Mouse (Mus musculus): ENCODE data around the gene Krtap3-2. TPM values are rescaled to one million over a fixed set of nuclear protein-coding genes. Genes with fewer than 3 reads are reported as not detected.

Gene Krtap3-2
- polyA plus RNA-seq, 1 experiment from 2014 or later = not detected

GRCm38 (mm10) chr11:99574106-99574505 lies 17.5 kb upstream of the Krtap3-2 start:
- H3K9ac ChIP-seq (replicated peaks; ENCODE audit: low read depth, low read length) = no peak overlapping the region
- H3K4me3 ChIP-seq (ENCODE audit: low read depth, low read length) = no peak overlapping the region
- no peaks in the 10 kb centered on the region for H3K36me3 ChIP-seq (ENCODE audit: control insufficient read depth, insufficient read depth, low read length)
- ATAC-seq (ENCODE audit: insufficient number of reproducible peaks, insufficient read depth, low FRiP score, low read depth) = peak; percentile 65; the same call in 1 of the 2 replicates
- WGBS = 3% methylated on average over 7 of the region's 7 CpGs
- H3K9me3 ChIP-seq (ENCODE audit: control insufficient read depth, low read depth, low read length) = no peaks in the 10 kb centered on the region
- no peaks in the 10 kb centered on the region for H3K27me3 ChIP-seq (ENCODE audit: control insufficient read depth, insufficient read depth, low read length)
- H3K4me1 ChIP-seq (ENCODE audit: control insufficient read depth, insufficient read depth, low read length) = no peaks in the 10 kb centered on the region
- H3K4me2 ChIP-seq (replicated peaks; ENCODE audit: low read depth, low read length) = peak overlapping the region; percentile 30; the same call in 1 of the 2 replicates
- no peak overlapping the region for H3K27ac ChIP-seq (ENCODE audit: low read length)

DNA sequence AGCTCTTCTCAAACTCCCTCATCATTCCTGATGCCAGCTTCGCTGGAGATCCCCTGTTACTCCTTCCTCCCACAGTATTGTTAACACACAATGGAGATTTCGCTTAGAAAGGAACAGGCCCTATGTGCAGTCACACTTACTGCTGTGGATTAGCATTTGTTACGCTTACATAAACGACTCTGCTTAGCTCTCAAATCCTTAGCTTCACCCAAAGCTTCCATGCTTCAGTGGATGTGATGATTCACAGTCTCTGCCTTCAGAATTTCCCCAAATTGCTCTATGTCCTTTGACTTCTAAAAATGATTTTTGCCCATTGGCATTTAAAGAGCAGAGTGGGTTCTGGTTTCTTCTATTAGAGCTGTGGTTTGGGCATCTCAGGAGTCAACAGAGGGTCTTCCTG lies 16.5 kb upstream of the Krtap3-2 start:
- H3K27me3 ChIP-seq (ENCODE audit: control insufficient read depth, insufficient read depth, low read length) = no peaks in the 10 kb centered on the region
- H3K27ac ChIP-seq (ENCODE audit: low read length) = no peak overlapping the region
- H3K4me1 ChIP-seq (ENCODE audit: control insufficient read depth, insufficient read depth, low read length) = no peaks in the 10 kb centered on the region
- no peaks in the 10 kb centered on the region for H3K36me3 ChIP-seq (ENCODE audit: control insufficient read depth, insufficient read depth, low read length)
- H3K9ac ChIP-seq (replicated peaks; ENCODE audit: low read depth, low read length) = no peak overlapping the region
- WGBS = 58% methylated on average over 4 of the region's 4 CpGs
- ATAC-seq (ENCODE audit: insufficient number of reproducible peaks, insufficient read depth, low FRiP score, low read depth) = no peak
- H3K9me3 ChIP-seq (ENCODE audit: control insufficient read depth, low read depth, low read length) = no peaks in the 10 kb centered on the region
- no peak overlapping the region for H3K4me3 ChIP-seq (ENCODE audit: low read depth, low read length)
- H3K4me2 ChIP-seq (replicated peaks; ENCODE audit: low read depth, low read length) = no peak overlapping the region

DNA sequence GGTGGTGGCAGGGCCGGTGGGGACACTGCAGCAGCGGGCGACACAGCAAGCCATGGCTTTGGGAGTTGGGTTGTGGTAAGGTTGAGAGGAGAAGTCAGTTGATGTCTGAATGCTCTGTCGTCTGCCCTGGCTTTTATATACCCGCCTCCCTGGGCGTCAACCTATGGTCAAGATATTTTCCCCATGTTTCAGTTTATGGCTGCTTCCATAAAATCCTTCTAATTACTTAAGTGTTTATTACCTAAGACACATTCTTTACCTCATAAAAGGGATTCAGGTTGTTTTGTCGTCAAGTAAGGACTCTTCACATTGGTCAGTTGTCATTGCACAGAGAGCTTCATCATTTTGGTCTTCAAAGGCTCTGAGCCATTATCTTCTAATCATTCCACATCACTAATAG lies 9.9 kb upstream of the Krtap3-2 start, which contains the start of gene Krtap3-1:
Gene Krtap3-1, minus strand, starts transcription at position 101 of the 400 bp plus-strand sequence.
- Histone ChIP-seq H3K4me1 (ENCODE audit: control insufficient read depth, insufficient read depth, low read length) (no peaks in the 10 kb centered on the region), H3K27ac (ENCODE audit: low read length) (no peak within 1 kb of the TSS), H3K4me2 (replicated peaks; ENCODE audit: low read depth, low read length) (no peak within 1 kb of the TSS), H3K9ac (replicated peaks; ENCODE audit: low read depth, low read length) (no peak within 1 kb of the TSS), H3K4me3 (ENCODE audit: low read depth, low read length) (no peak within 1 kb of the TSS), H3K36me3 (ENCODE audit: control insufficient read depth, insufficient read depth, low read length) (no peaks in the 10 kb centered on the region), H3K27me3 (ENCODE audit: control insufficient read depth, insufficient read depth, low read length) (no peaks in the 10 kb centered on the region), H3K9me3 (ENCODE audit: control insufficient read depth, low read depth, low read length) (no peaks in the 10 kb centered on the region)
- no peak for ATAC-seq (ENCODE audit: insufficient number of reproducible peaks, insufficient read depth, low FRiP score, low read depth)
- WGBS = 93% methylated on average over 7 of the region's 7 CpGs

- Histone ChIP-seq H3K4me2 (replicated peaks; ENCODE audit: low read depth, low read length) (no peak overlapping the region), H3K4me3 (ENCODE audit: low read depth, low read length) (no peak overlapping the region), H3K27ac (ENCODE audit: low read length) (no peak overlapping the region), H3K9ac (replicated peaks; ENCODE audit: low read depth, low read length) (no peak overlapping the region), H3K36me3 (ENCODE audit: control insufficient read depth, insufficient read depth, low read length) (no peaks in the 10 kb centered on the region), H3K4me1 (ENCODE audit: control insufficient read depth, insufficient read depth, low read length) (no peaks in the 10 kb centered on the region), H3K9me3 (ENCODE audit: control insufficient read depth, low read depth, low read length) (no peaks in the 10 kb centered on the region), H3K27me3 (ENCODE audit: control insufficient read depth, insufficient read depth, low read length) (no peaks in the 10 kb centered on the region)
- no peak for ATAC-seq (ENCODE audit: insufficient number of reproducible peaks, insufficient read depth, low FRiP score, low read depth)
- 83% methylated on average over 6 of the region's 6 CpGs for WGBS
Measured at GRCm38 (mm10) chr11:99562580-99562979, 5.9 kb upstream of the Krtap3-2 start.

DNA sequence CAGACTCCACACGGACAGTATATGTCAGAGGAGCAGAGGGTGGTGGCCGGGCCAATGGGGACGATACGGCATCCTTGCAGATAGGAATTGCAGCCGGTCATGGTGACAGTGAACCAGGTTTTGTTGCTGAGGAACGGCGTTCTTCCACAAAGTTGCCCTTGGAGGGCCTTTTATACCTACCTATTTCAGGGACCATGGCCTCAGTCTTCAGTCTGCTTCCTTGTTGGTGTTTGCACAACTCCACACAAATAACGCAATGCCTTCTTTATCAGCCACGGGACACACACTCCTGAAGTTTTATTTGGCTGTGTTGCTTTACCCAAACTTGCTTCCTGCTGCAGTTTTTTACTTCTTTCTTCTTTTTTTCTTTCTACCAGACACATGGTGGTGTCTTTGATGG lies 2.7 kb upstream of the Krtap3-2 start, which contains the start of gene Gm11939:
Gene Gm11939, minus strand, starts transcription at position 101 of the 400 bp plus-strand sequence.
- Histone ChIP-seq H3K9me3 (ENCODE audit: control insufficient read depth, low read depth, low read length) (no peaks in the 10 kb centered on the region), H3K27me3 (ENCODE audit: control insufficient read depth, insufficient read depth, low read length) (no peaks in the 10 kb centered on the region), H3K27ac (ENCODE audit: low read length) (no peak within 1 kb of the TSS), H3K36me3 (ENCODE audit: control insufficient read depth, insufficient read depth, low read length) (no peaks in the 10 kb centered on the region), H3K9ac (replicated peaks; ENCODE audit: low read depth, low read length) (no peak within 1 kb of the TSS), H3K4me2 (replicated peaks; ENCODE audit: low read depth, low read length) (no peak within 1 kb of the TSS), H3K4me1 (ENCODE audit: control insufficient read depth, insufficient read depth, low read length) (no peaks in the 10 kb centered on the region), H3K4me3 (ENCODE audit: low read depth, low read length) (no peak within 1 kb of the TSS)
- WGBS = 85% methylated on average over 9 of the region's 9 CpGs
- no peak for ATAC-seq (ENCODE audit: insufficient number of reproducible peaks, insufficient read depth, low FRiP score, low read depth)

GRCm38 (mm10) chr11:99557976-99558745 lies 1.5 kb upstream of the Krtap3-2 start:
- no peak overlapping the region for H3K4me3 ChIP-seq (ENCODE audit: low read depth, low read length)
- H3K4me1 ChIP-seq (ENCODE audit: control insufficient read depth, insufficient read depth, low read length) = no peaks in the 10 kb centered on the region
- WGBS = 61% methylated on average over 3 of the region's 3 CpGs
- no peaks in the 10 kb centered on the region for H3K27me3 ChIP-seq (ENCODE audit: control insufficient read depth, insufficient read depth, low read length)
- H3K9me3 ChIP-seq (ENCODE audit: control insufficient read depth, low read depth, low read length) = no peaks in the 10 kb centered on the region
- no peak overlapping the region for H3K4me2 ChIP-seq (replicated peaks; ENCODE audit: low read depth, low read length)
- no peak overlapping the region for H3K9ac ChIP-seq (replicated peaks; ENCODE audit: low read depth, low read length)
- no peaks in the 10 kb centered on the region for H3K36me3 ChIP-seq (ENCODE audit: control insufficient read depth, insufficient read depth, low read length)
- no peak for ATAC-seq (ENCODE audit: insufficient number of reproducible peaks, insufficient read depth, low FRiP score, low read depth)
- no peak overlapping the region for H3K27ac ChIP-seq (ENCODE audit: low read length)

DNA sequence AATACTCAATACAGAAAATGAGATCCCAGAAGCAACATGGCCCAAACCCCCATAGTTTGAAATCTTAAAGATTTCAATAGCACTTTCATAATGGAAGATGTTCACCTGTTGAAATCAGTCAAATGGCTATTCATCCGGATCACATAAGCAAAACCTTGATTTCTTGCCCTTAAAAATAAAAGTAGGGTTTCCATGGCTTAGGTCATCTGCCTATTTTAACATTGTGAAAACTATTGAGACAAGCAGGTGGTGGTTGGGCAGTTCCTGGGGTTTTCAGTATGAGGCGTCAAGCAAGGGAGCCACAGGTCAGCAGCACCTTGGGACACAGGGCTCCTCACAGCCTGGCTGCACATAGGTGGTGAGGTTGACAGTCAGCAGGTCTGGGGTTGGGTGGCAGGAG lies 458 bp downstream of the Krtap3-2 start:
- no peak for ATAC-seq (ENCODE audit: insufficient number of reproducible peaks, insufficient read depth, low FRiP score, low read depth)
- H3K36me3 ChIP-seq (ENCODE audit: control insufficient read depth, insufficient read depth, low read length) = no peaks in the 10 kb centered on the region
- H3K4me2 ChIP-seq (replicated peaks; ENCODE audit: low read depth, low read length) = no peak overlapping the region
- no peak overlapping the region for H3K27ac ChIP-seq (ENCODE audit: low read length)
- WGBS = 85% methylated on average over 2 of the region's 2 CpGs
- no peaks in the 10 kb centered on the region for H3K9me3 ChIP-seq (ENCODE audit: control insufficient read depth, low read depth, low read length)
- H3K4me3 ChIP-seq (ENCODE audit: low read depth, low read length) = no peak overlapping the region
- H3K9ac ChIP-seq (replicated peaks; ENCODE audit: low read depth, low read length) = no peak overlapping the region
- H3K4me1 ChIP-seq (ENCODE audit: control insufficient read depth, insufficient read depth, low read length) = no peaks in the 10 kb centered on the region
- H3K27me3 ChIP-seq (ENCODE audit: control insufficient read depth, insufficient read depth, low read length) = no peaks in the 10 kb centered on the region

GRCm38 (mm10) chr11:99550765-99551164 lies 5.9 kb downstream of the Krtap3-2 start, which contains the start of gene Krtap3-3:
TSS of gene Krtap3-3 (minus strand) at chr11:99550865.
- ATAC-seq (ENCODE audit: insufficient number of reproducible peaks, insufficient read depth, low FRiP score, low read depth) = no peak
- Histone ChIP-seq H3K27me3 (ENCODE audit: control insufficient read depth, insufficient read depth, low read length) (no peaks in the 10 kb centered on the region), H3K4me2 (replicated peaks; ENCODE audit: low read depth, low read length) (no peak within 1 kb of the TSS), H3K4me1 (ENCODE audit: control insufficient read depth, insufficient read depth, low read length) (no peaks in the 10 kb centered on the region), H3K36me3 (ENCODE audit: control insufficient read depth, insufficient read depth, low read length) (no peaks in the 10 kb centered on the region), H3K4me3 (ENCODE audit: low read depth, low read length) (no peak within 1 kb of the TSS), H3K9me3 (ENCODE audit: control insufficient read depth, low read depth, low read length) (no peaks in the 10 kb centered on the region), H3K9ac (replicated peaks; ENCODE audit: low read depth, low read length) (no peak within 1 kb of the TSS), H3K27ac (ENCODE audit: low read length) (no peak within 1 kb of the TSS)
- WGBS = 70% methylated on average over 4 of the region's 4 CpGs

- Histone ChIP-seq H3K27ac (ENCODE audit: low read length) (no peak overlapping the region), H3K4me2 (replicated peaks; ENCODE audit: low read depth, low read length) (no peak overlapping the region), H3K36me3 (ENCODE audit: control insufficient read depth, insufficient read depth, low read length) (no peaks in the 10 kb centered on the region), H3K9ac (replicated peaks; ENCODE audit: low read depth, low read length) (no peak overlapping the region), H3K27me3 (ENCODE audit: control insufficient read depth, insufficient read depth, low read length) (no peaks in the 10 kb centered on the region), H3K9me3 (ENCODE audit: control insufficient read depth, low read depth, low read length) (no peaks in the 10 kb centered on the region), H3K4me1 (ENCODE audit: control insufficient read depth, insufficient read depth, low read length) (no peaks in the 10 kb centered on the region), H3K4me3 (ENCODE audit: low read depth, low read length) (no peak overlapping the region)
- ATAC-seq (ENCODE audit: insufficient number of reproducible peaks, insufficient read depth, low FRiP score, low read depth) = no peak
Measured at GRCm38 (mm10) chr11:99547892-99548291, 8.8 kb downstream of the Krtap3-2 start.

All from stomach, embryonic 14.5 days (tissue).